Mouse (Mus musculus): ENCODE results near the gene Gm5485. TPM values are rescaled to one million over a fixed set of nuclear protein-coding genes. Genes with fewer than 3 reads are reported as not detected.

Gm5485 gene
- polyA plus RNA-seq (2015; fragmentation: Nextera tagmentation; extraction: Ambion mirVana): not detected in 2 replicates

GRCm38 (mm10) chr16:48412246-48412645 lies at the start of gene Gm5485:
Gene Gm5485 (minus strand): TSS chr16:48412416.
- no peaks in the 10 kb centered on the region for H3K4me1 ChIP-seq (replicated peaks)
- H3K27ac ChIP-seq: no peak within 1 kb of the TSS
- 85% methylated on average over 1 of the region's 1 CpGs for WGBS
- no peak within 1 kb of the TSS for H3K9ac ChIP-seq
- H3K4me3 ChIP-seq: no peak within 1 kb of the TSS
- no peak for ATAC-seq (replicated peaks; ENCODE audit: insufficient number of reproducible peaks, insufficient read depth, low FRiP score, low read depth)
- H3K36me3 ChIP-seq: no peaks in the 10 kb centered on the region
- no peaks in the 10 kb centered on the region for H3K27me3 ChIP-seq
- no peaks in the 10 kb centered on the region for H3K9me3 ChIP-seq (replicated peaks)
- no peak within 1 kb of the TSS for H3K4me2 ChIP-seq

DNA sequence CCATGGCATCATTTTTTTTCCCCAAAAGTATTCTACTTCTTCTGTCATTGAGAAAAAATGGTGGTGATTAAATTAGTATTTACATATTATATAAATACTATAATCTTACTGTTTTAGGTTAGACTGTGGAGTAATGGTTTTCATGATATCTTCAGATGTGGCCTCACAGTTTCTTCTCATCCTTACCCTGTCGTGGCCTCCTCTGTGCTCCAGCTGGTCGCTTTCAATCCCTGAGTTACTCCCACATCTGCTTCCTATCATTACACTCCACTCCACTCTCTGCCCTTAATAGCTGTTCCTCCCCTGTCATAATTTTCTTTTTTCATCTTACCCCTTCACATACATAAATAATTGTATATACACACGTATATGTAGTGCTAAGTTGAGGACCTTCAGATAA lies 41.0 kb upstream of the Gm5485 start:
- H3K9ac ChIP-seq: no peak overlapping the region
- H3K27me3 ChIP-seq: no peaks in the 10 kb centered on the region
- H3K36me3 ChIP-seq: no peaks in the 10 kb centered on the region
- no peak overlapping the region for H3K27ac ChIP-seq
- 57% methylated on average over 3 of the region's 3 CpGs for WGBS
- no peak overlapping the region for H3K4me3 ChIP-seq
- ATAC-seq (replicated peaks; ENCODE audit: insufficient number of reproducible peaks, insufficient read depth, low FRiP score, low read depth): no peak
- no peaks in the 10 kb centered on the region for H3K4me1 ChIP-seq (replicated peaks)
- H3K4me2 ChIP-seq: no peak overlapping the region
- H3K9me3 ChIP-seq (replicated peaks): no peaks in the 10 kb centered on the region

GRCm38 (mm10) chr16:48446161-48446925 lies 34.1 kb upstream of the Gm5485 start:
- no peak overlapping the region for H3K27ac ChIP-seq
- H3K27me3 ChIP-seq: no peaks in the 10 kb centered on the region
- WGBS: 61% methylated on average over 8 of the region's 8 CpGs
- no peaks in the 10 kb centered on the region for H3K36me3 ChIP-seq
- no peaks in the 10 kb centered on the region for H3K9me3 ChIP-seq (replicated peaks)
- ATAC-seq (replicated peaks; ENCODE audit: insufficient number of reproducible peaks, insufficient read depth, low FRiP score, low read depth): no peak
- H3K4me2 ChIP-seq: no peak overlapping the region
- H3K4me3 ChIP-seq: no peak overlapping the region
- H3K4me1 ChIP-seq (replicated peaks): no peaks in the 10 kb centered on the region
- no peak overlapping the region for H3K9ac ChIP-seq

- no peaks in the 10 kb centered on the region for H3K4me1 ChIP-seq (replicated peaks)
- H3K9ac ChIP-seq: no peak overlapping the region
- ATAC-seq (replicated peaks; ENCODE audit: insufficient number of reproducible peaks, insufficient read depth, low FRiP score, low read depth): no peak
- WGBS: 85% methylated on average over 5 of the region's 5 CpGs
- H3K4me2 ChIP-seq: no peak overlapping the region
- H3K27ac ChIP-seq: no peak overlapping the region
- no peaks in the 10 kb centered on the region for H3K9me3 ChIP-seq (replicated peaks)
- no peaks in the 10 kb centered on the region for H3K27me3 ChIP-seq
- no peak overlapping the region for H3K4me3 ChIP-seq
- no peaks in the 10 kb centered on the region for H3K36me3 ChIP-seq
Observed at GRCm38 (mm10) chr16:48444589-48444988, 32.4 kb upstream of the Gm5485 start.

DNA sequence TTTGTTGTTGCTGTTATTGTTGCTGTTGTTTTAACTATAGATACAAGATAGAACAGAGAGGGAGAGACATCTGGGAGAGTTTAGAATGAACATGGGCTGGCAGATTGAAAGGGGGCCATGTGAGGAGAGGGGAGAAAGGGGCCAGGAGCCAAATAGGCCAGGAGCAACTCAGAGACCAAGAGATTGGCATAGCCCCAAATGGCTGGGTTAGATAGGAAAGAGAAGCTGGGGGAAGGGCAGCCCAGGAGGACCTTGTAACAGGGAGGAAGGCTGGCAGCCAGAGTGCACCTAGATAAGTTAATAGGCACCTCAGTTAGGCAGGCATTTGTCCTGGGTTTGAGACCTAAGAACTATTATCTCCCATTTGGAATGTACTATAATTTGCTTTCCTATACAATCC lies 25.3 kb upstream of the Gm5485 start:
- no peak overlapping the region for H3K27ac ChIP-seq
- no peak for ATAC-seq (replicated peaks; ENCODE audit: insufficient number of reproducible peaks, insufficient read depth, low FRiP score, low read depth)
- H3K9me3 ChIP-seq (replicated peaks): no peaks in the 10 kb centered on the region
- no peaks in the 10 kb centered on the region for H3K27me3 ChIP-seq
- H3K4me1 ChIP-seq (replicated peaks): no peaks in the 10 kb centered on the region
- H3K9ac ChIP-seq: no peak overlapping the region
- H3K4me2 ChIP-seq: no peak overlapping the region
- no peak overlapping the region for H3K4me3 ChIP-seq
- no peaks in the 10 kb centered on the region for H3K36me3 ChIP-seq

DNA sequence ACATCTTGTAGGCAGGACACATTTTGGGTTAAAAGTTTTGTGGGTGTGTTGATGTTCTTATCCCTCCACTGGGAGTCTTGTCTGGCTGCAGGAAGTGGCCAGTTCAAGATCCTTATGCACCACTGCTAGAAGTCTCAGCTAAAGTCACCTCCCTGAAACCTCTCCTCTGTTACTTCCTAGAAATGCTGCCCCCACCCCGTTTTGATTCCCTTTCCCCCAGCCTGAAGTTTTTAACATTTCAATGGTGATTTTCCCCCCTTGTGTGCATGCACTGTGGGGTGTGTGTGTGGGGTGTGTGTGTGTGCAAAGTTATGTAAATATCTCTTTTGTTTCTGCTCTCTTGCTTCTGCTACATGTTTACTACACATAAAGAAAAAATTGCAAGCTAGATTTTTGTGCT lies 23.2 kb upstream of the Gm5485 start:
- 17% methylated on average over 1 of the region's 1 CpGs for WGBS
- Histone ChIP-seq H3K4me1 (replicated peaks) (no peaks in the 10 kb centered on the region), H3K36me3 (no peaks in the 10 kb centered on the region), H3K4me3 (no peak overlapping the region), H3K9ac (no peak overlapping the region), H3K27me3 (no peaks in the 10 kb centered on the region), H3K4me2 (no peak overlapping the region), H3K27ac (no peak overlapping the region), H3K9me3 (replicated peaks) (no peaks in the 10 kb centered on the region)
- ATAC-seq (replicated peaks; ENCODE audit: insufficient number of reproducible peaks, insufficient read depth, low FRiP score, low read depth): no peak

- no peaks in the 10 kb centered on the region for H3K27me3 ChIP-seq
- H3K36me3 ChIP-seq: no peaks in the 10 kb centered on the region
- H3K4me3 ChIP-seq: no peak within 1 kb of the TSS
- no peak for ATAC-seq (replicated peaks; ENCODE audit: insufficient number of reproducible peaks, insufficient read depth, low FRiP score, low read depth)
- H3K9ac ChIP-seq: no peak within 1 kb of the TSS
- no peaks in the 10 kb centered on the region for H3K9me3 ChIP-seq (replicated peaks)
- H3K27ac ChIP-seq: no peak within 1 kb of the TSS
- H3K4me2 ChIP-seq: no peak within 1 kb of the TSS
- H3K4me1 ChIP-seq (replicated peaks): no peaks in the 10 kb centered on the region
- WGBS: 90% methylated on average over 15 of the region's 15 CpGs
Observed at GRCm38 (mm10) chr16:48431027-48431426, 18.8 kb upstream of the Gm5485 start, which contains the start of gene Morc1. Gene Morc1 (plus strand): TSS chr16:48431237.

GRCm38 (mm10) chr16:48429427-48429826 lies 17.2 kb upstream of the Gm5485 start:
- Histone ChIP-seq H3K9me3 (replicated peaks) (no peaks in the 10 kb centered on the region), H3K27ac (no peak overlapping the region), H3K27me3 (no peaks in the 10 kb centered on the region), H3K4me1 (replicated peaks) (no peaks in the 10 kb centered on the region), H3K4me3 (no peak overlapping the region), H3K4me2 (no peak overlapping the region), H3K36me3 (no peaks in the 10 kb centered on the region), H3K9ac (no peak overlapping the region)
- ATAC-seq (replicated peaks; ENCODE audit: insufficient number of reproducible peaks, insufficient read depth, low FRiP score, low read depth): no peak
- 59% methylated on average over 1 of the region's 1 CpGs for WGBS

DNA sequence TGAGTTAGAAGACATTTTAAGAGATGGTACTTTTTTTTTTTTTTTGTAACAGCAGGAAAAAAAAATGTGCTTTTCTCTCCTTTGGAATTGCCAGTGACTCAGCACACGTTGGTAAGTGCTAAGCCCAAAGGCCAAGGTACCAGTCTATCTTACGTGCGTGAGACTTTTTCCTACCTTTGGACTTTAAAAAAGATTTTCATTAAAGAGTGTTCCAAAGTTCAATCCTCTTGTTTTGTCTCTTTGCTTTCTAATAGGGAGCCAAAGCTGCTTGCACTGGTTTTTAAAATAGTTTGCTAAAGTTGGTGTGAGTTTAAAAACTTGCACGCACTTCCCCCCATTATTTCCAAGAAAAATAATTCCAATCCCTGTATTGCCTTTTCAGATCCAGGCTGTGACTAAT lies 11.9 kb upstream of the Gm5485 start:
- no peaks in the 10 kb centered on the region for H3K36me3 ChIP-seq
- H3K9ac ChIP-seq: no peak overlapping the region
- no peak overlapping the region for H3K4me2 ChIP-seq
- no peak overlapping the region for H3K27ac ChIP-seq
- no peak for ATAC-seq (replicated peaks; ENCODE audit: insufficient number of reproducible peaks, insufficient read depth, low FRiP score, low read depth)
- H3K27me3 ChIP-seq: no peaks in the 10 kb centered on the region
- no peaks in the 10 kb centered on the region for H3K4me1 ChIP-seq (replicated peaks)
- H3K4me3 ChIP-seq: no peak overlapping the region
- 79% methylated on average over 4 of the region's 4 CpGs for WGBS
- H3K9me3 ChIP-seq (replicated peaks): no peaks in the 10 kb centered on the region

DNA sequence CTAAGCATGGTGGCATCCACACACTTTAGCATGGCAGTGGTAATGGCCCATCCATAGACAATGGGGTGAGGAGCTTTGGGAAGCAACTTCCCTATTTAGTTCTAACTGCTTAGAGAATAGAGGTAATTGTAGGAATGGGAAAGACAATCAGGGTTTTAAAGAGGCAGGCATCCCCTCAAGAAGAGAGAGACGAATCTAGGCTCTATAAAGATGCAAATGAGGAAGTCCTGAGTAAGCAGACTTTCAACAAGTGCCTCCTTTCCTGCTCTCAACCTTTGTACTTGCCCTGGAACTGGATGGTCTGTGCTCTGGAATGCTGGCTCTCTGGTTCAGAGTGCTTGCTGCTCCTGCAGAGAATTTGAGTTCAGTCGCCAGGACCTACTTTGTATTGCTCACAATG lies 10.3 kb upstream of the Gm5485 start:
- no peak overlapping the region for H3K4me3 ChIP-seq
- no peak overlapping the region for H3K9ac ChIP-seq
- 37% methylated on average over 2 of the region's 2 CpGs for WGBS
- H3K27me3 ChIP-seq: no peaks in the 10 kb centered on the region
- no peaks in the 10 kb centered on the region for H3K36me3 ChIP-seq
- no peak overlapping the region for H3K27ac ChIP-seq
- H3K4me2 ChIP-seq: no peak overlapping the region
- no peaks in the 10 kb centered on the region for H3K4me1 ChIP-seq (replicated peaks)
- no peaks in the 10 kb centered on the region for H3K9me3 ChIP-seq (replicated peaks)
- no peak for ATAC-seq (replicated peaks; ENCODE audit: insufficient number of reproducible peaks, insufficient read depth, low FRiP score, low read depth)

GRCm38 (mm10) chr16:48419035-48419434 lies 6.8 kb upstream of the Gm5485 start:
- H3K4me1 ChIP-seq (replicated peaks): no peaks in the 10 kb centered on the region
- no peaks in the 10 kb centered on the region for H3K27me3 ChIP-seq
- H3K9me3 ChIP-seq (replicated peaks): no peaks in the 10 kb centered on the region
- H3K9ac ChIP-seq: no peak overlapping the region
- no peak overlapping the region for H3K4me3 ChIP-seq
- no peak overlapping the region for H3K4me2 ChIP-seq
- no peaks in the 10 kb centered on the region for H3K36me3 ChIP-seq
- H3K27ac ChIP-seq: no peak overlapping the region
- ATAC-seq (replicated peaks; ENCODE audit: insufficient number of reproducible peaks, insufficient read depth, low FRiP score, low read depth): no peak
- 69% methylated on average over 2 of the region's 2 CpGs for WGBS

DNA sequence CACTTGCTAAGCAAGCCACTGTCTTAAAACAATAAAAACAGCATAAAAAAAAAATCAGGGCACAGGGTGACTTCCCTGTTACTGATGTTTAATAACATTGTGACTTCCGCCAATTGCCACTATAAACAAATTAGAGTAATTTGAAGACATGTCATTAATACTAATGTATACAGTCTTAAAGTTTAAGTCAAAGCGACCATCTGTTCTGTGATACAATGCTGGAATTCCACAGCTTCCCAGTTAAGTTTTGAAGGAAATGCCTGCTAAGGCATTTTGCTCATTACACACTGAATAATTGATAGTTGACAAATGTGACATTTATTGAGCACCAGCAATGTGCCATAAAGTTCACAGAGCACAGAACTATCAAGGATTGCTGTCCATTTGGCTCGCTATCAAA lies 6.3 kb upstream of the Gm5485 start:
- no peaks in the 10 kb centered on the region for H3K27me3 ChIP-seq
- H3K27ac ChIP-seq: no peak overlapping the region
- H3K4me3 ChIP-seq: no peak overlapping the region
- no peaks in the 10 kb centered on the region for H3K4me1 ChIP-seq (replicated peaks)
- 74% methylated on average over 3 of the region's 3 CpGs for WGBS
- H3K9ac ChIP-seq: no peak overlapping the region
- ATAC-seq (replicated peaks; ENCODE audit: insufficient number of reproducible peaks, insufficient read depth, low FRiP score, low read depth): no peak
- H3K4me2 ChIP-seq: no peak overlapping the region
- H3K9me3 ChIP-seq (replicated peaks): no peaks in the 10 kb centered on the region
- H3K36me3 ChIP-seq: no peaks in the 10 kb centered on the region

Data from heart, embryonic 15.5 days (tissue).